Mouse (Mus musculus) embryo, embryonic 9.5 days (tissue): Measurements from ENCODE around the gene Rgs7.

Source experiments
- DNase-seq: peaks from one replicate; pipeline ENCODE4 v3.0.0-alpha.2; 2017; ENCODE audit errors: extremely low spot score

The Rgs7 gene

DNA sequence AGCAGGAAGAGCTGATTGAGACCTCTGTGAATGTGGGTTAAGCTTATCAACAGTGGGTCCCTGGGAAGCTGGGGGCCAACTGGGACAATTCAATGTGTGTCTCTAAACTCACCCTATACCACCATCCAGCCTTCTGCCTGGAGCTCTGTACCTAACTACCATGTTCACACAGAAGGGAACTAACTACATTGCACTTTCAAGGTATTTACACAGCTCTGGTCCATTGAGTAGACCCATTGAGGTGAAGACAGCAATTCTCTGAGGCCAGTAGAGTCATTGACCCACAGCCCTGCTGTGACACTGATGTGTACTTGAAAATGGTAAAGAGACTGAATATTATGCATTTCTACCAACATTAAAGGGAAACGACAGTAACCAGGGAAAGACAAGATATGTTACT is 313.6 kb downstream of the Rgs7 start:
- DNase-seq, result no peak

GRCm38 (mm10) chr1:175174918-175175675 is 317.2 kb downstream of the Rgs7 start:
- no peak for DNase-seq

- no peak for DNase-seq
Measured at GRCm38 (mm10) chr1:175155469-175155868, 336.8 kb downstream of the Rgs7 start.

GRCm38 (mm10) chr1:175143051-175143450 is 349.2 kb downstream of the Rgs7 start:
- no peak for DNase-seq

GRCm38 (mm10) chr1:175128525-175128924 is 363.8 kb downstream of the Rgs7 start:
- DNase-seq, result no peak

GRCm38 (mm10) chr1:175124416-175124815 is 367.9 kb downstream of the Rgs7 start:
- no peak for DNase-seq

- DNase-seq, result peak; percentile 12
Measured at GRCm38 (mm10) chr1:175118904-175119555, 373.3 kb downstream of the Rgs7 start.

GRCm38 (mm10) chr1:175108270-175108860 is 383.9 kb downstream of the Rgs7 start:
- no peak for DNase-seq

- no peak for DNase-seq
Measured at GRCm38 (mm10) chr1:175106315-175106714, 386.0 kb downstream of the Rgs7 start.

DNA sequence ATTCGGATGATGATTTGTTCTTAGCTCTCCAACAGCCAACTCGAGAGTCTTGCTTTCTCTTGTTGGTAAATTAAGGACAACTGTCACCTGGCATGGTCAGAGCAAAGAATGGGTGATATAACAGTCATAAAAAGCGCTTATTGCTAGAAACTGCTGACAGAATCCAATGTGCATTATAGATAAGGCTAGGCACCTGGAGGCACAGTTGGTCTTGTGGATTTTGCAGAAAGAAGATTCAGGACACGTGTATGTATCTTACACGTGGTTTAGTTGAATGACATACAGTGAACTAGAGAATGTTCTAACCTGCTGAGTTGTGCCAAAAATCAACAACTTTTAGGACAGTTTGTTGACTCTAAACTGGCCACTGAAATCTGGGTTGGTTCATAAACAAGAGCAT is 386.9 kb downstream of the Rgs7 start:
- DNase-seq, result no peak

DNA sequence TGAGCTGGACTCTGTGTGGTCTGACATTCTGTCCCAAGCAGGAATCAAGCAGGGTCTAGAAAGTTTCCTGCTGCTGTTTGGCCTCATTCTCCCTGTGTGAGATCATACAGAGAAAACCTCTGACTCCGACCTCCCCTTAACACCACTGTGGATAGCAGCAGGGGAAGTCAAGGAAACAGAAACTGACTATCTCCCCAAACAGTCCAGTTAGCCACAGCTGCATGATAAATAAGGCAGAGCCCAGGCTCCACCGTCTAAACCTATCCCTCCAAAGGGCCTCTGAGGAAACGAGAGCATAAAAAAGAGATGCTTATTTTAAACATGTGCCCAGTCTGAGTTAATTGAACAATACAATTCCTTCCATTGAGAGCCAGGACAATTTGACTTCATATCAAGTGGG is 395.3 kb downstream of the Rgs7 start:
- no peak for DNase-seq

DNA sequence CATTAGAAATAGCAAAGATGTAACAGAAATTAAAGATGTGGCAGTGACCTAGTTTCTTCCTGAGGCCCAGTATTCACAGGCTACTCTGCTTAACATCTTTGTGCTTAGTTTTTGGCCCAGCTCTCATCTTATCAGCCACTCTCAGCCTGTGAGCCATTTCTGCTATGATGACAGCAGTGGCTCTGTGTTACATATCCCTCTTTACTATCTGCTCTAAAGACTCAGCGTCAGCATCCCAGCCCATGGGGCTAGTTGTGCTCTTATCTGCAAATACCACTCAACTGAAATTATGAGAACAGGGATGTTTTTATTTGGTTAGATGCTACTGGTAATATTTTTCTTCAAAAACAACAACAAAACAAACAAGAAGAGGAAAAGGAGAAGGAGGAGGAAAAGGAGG is 410.2 kb downstream of the Rgs7 start:
- DNase-seq, result no peak

DNA sequence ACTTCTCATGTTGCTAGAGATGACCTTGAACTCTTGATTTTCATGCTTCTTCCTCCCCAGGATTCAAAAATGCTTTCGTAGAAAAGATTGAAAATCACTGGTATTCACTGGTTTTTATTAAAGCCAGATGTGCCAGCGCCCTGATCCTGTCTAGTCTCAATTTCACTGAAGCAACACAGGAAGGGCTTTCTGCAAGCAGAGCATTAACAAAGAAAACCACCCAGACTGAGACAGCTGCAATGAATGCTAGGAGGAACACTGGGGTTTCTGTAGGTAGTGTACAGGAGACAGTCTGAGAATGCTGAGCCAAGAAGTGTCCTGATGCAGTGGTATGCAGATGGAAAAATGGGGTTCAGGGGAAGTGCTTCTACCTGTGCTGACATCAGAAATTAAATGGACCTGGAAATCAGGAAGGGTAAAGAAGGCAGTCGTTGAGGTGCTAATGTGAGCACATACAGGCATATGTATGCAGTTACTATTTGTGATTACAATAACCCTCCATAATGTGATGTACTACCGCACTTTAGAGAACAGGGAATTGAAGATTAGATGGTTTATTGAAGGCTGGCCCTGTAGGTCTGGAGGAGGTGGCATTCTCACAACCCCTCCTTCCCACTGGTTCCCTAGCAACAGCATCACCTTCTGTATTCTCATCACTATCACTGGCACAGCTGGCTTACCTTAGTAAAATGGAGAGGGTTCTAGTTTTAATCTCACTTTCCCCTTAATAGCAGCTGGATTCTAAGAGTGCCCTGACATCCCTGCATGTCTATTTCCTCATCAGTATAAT is 412.3 kb downstream of the Rgs7 start:
- DNase-seq, result no peak

DNA sequence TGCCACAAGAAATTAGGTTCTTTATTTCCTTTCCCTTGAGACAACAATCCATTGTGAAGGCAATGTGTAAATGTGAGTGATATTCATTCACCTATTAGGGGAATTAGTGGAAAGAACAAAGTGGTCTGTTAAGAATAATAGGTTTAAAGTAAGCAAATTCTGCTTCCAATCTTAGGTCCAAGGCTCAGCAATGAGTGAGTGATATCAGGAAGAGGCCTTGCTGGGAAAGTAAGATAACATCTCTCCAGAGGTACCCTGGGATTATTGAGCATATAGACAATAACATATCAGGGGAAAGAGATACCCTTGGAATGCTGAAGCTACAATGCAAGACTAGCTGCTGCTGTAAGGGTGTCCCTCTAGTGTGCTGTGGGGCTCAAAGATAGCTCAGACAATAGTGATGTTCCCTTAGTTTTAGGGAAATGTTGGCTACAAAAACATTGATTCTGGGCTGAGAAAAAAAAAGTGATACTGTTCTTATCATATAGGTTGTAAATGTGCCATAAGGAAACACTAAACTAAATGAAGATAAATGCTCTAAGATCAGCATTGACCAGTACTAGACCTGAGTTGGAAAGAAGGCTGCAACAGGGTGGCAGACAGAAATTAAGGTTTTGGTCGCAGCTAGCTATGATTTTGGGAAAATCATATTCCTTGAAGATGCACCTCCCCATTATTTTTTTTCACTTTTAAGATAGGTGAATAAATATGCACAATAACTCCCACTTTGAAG is 418.6 kb downstream of the Rgs7 start:
- DNase-seq, result no peak

- DNase-seq, result no peak
Measured at GRCm38 (mm10) chr1:175069758-175070290, 422.5 kb downstream of the Rgs7 start.

DNA sequence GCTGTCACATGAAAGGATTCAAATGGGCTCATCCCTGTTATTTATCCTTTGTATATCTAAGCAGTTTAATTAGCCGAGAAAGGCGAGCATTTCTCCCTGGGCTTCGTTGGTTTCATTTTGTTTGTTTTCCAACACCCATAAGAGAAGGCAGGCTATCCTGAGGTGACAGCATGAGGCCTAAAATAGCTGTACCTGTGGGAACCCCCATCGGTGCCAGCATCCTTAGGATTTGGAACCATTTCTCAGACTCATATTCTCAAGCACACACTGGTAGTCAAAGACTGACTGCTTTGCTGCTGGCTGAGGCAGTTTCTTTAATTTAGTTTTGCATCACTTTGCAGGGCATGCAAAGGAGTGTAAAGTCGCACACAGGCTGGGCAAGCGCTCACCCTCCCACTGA is 443.2 kb downstream of the Rgs7 start:
- no peak for DNase-seq

- no peak for DNase-seq
Measured at GRCm38 (mm10) chr1:175041167-175041817, 451.0 kb downstream of the Rgs7 start.

- DNase-seq, result no peak
Measured at GRCm38 (mm10) chr1:175040038-175040437, 452.3 kb downstream of the Rgs7 start.

DNA sequence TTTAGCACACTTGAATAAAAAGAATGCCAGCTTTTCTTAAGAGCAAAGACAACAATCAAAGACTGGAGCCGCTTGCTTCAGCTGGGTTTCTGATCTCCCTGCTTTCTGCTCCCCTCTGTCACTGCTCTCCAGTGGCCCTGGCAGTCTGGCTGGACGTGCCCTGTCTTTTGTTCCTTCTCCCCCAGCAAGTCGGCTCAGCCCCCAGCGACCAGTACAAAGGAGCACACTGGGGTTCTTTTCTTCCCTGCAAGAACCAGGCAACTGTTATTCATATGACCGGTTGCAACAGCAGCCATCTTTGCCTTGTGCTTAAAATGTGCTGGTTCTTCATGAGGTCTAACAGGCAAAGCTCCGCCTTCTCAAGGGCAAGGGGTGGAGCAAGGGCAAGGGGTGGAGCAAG is 452.7 kb downstream of the Rgs7 start:
- DNase-seq, result no peak

DNA sequence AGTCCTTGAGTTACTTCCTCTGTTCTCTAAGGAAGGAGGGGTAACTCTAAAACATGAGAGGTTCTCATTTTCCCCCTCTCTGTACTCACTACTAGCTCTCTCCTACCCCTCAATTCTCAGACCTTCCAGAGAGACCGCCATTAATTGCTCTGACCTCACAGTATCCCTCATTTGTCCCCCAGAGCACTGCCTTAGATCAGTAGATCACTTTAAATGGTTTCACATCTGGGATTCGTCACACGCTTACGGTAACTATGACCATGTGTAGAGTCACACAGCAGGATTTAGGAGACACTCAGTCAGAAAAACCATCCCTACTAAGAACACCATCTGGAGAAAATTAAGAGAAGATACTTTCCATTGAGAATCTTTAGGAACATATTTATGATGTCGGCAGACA is 456.8 kb downstream of the Rgs7 start:
- DNase-seq, result no peak

DNA sequence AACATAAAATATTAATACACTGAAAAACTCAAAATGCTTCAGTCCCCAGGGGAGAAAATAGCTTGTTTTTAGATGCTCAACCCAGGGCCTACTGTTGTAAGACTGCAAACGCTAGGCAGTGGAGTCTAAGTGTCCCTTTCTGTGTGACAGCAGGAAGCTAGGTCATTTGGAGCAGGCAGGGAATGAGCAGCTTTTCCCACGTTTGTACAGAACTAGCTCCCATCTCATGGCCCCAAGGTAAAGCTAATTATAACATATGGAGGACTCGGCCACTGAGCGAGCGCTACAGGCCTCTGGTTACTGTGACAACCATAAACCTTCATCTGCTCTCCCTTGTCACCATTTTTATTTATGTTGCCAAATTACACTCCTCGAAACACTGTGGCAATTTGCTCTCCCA is 460.3 kb downstream of the Rgs7 start:
- DNase-seq, result no peak
